Comparison of ENCODE assay signal across 8 mouse cellular contexts in genomic region chr8:70504291-70504716, GRCm38 (mm10). TPM values are rescaled to one million over a fixed set of nuclear protein-coding genes. Genes with fewer than 3 reads are reported as not detected.
DNase-seq lines count a peak whose midpoint lies in the region; ATAC-seq and TF ChIP-seq lines count a peak whose summit lies in the region.

No protein-coding gene starts in this region.

- peaks cover 12% of the 10 kb centered on the region; the same call in 1 of the 2 replicates for H3K27me3 ChIP-seq in forebrain, postnatal 0 days (ENCODE audit: insufficient read depth, low read length)
- H3K27me3 ChIP-seq in forebrain, embryonic 11.5 days (ENCODE audit: control insufficient read depth, insufficient read depth, low read length), result peaks cover 43% of the 10 kb centered on the region
- peaks cover 26% of the 10 kb centered on the region for H3K27me3 ChIP-seq in embryonic facial prominence, embryonic 13.5 days
- H3K27me3 ChIP-seq in hindbrain, embryonic 13.5 days, result peaks cover 51% of the 10 kb centered on the region
- H3K27me3 ChIP-seq in liver, postnatal 0 days (ENCODE audit: insufficient read depth, low read length), result peaks cover 28% of the 10 kb centered on the region

- peak overlapping the region; percentile 50 for H3K27ac ChIP-seq in forebrain, postnatal 0 days (ENCODE audit: low read depth, low read length)
- no peak overlapping the region for H3K27ac ChIP-seq in forebrain, embryonic 11.5 days (ENCODE audit: low read depth, low read length)
- H3K27ac ChIP-seq in embryonic facial prominence, embryonic 13.5 days, result peak overlapping the region; percentile 94
- no peak overlapping the region; the same call in 1 of the 2 replicates for H3K27ac ChIP-seq in hindbrain, embryonic 13.5 days
- H3K27ac ChIP-seq in liver, postnatal 0 days (ENCODE audit: low read depth), result no peak overlapping the region

- no peak for DNase-seq in forebrain, postnatal 0 days
- DNase-seq in forebrain, embryonic 11.5 days (ENCODE audit: low spot score), result no peak
- peak; percentile 97 for DNase-seq in MN1 (ENCODE audit: low spot score)
- DNase-seq in lung, adult 18-20 months, result peak; percentile 49 to 60
- DNase-seq in thymus, adult 18-20 months, result no peak
- DNase-seq in liver, postnatal 0 days, result no peak

- H3K4me1 ChIP-seq in forebrain, postnatal 0 days (ENCODE audit: insufficient read depth), result peaks cover 19% of the 10 kb centered on the region; the same call in 1 of the 2 replicates
- H3K4me1 ChIP-seq in forebrain, embryonic 11.5 days (replicated peaks; ENCODE audit: control insufficient read depth, insufficient read depth, low read length), result peaks cover 17% of the 10 kb centered on the region
- peaks cover 80% of the 10 kb centered on the region for H3K4me1 ChIP-seq in embryonic facial prominence, embryonic 13.5 days
- peaks cover 64% of the 10 kb centered on the region for H3K4me1 ChIP-seq in hindbrain, embryonic 13.5 days (replicated peaks)
- peaks cover 39% of the 10 kb centered on the region for H3K4me1 ChIP-seq in liver, postnatal 0 days (ENCODE audit: insufficient read depth)

- peaks cover 24% of the 10 kb centered on the region for H3K36me3 ChIP-seq in forebrain, postnatal 0 days (ENCODE audit: insufficient read depth)
- H3K36me3 ChIP-seq in forebrain, embryonic 11.5 days (ENCODE audit: control insufficient read depth, insufficient read depth, low read length), result peaks cover 7% of the 10 kb centered on the region; the same call in 1 of the 2 replicates
- peaks cover 37% of the 10 kb centered on the region for H3K36me3 ChIP-seq in embryonic facial prominence, embryonic 13.5 days
- peaks cover 32% of the 10 kb centered on the region for H3K36me3 ChIP-seq in hindbrain, embryonic 13.5 days
- H3K36me3 ChIP-seq in liver, postnatal 0 days (replicated peaks; ENCODE audit: insufficient read depth, low read length), result peaks cover 15% of the 10 kb centered on the region

- no peak for TF ChIP-seq EP300 in liver, postnatal 0 days (IDR thresholded peaks at IDR 0.05; ENCODE audit: low read depth)

- TF ChIP-seq CTCF in forebrain, postnatal 0 days (IDR thresholded peaks at IDR 0.05; ENCODE audit: low read depth), result no peak
- no peak for TF ChIP-seq CTCF in liver, postnatal 0 days (IDR thresholded peaks at IDR 0.05; ENCODE audit: low read depth)

- no peak overlapping the region for H3K4me2 ChIP-seq in forebrain, postnatal 0 days (ENCODE audit: low read depth)
- no peak overlapping the region for H3K4me2 ChIP-seq in forebrain, embryonic 11.5 days (ENCODE audit: low read depth, low read length, severe bottlenecking)
- H3K4me2 ChIP-seq in embryonic facial prominence, embryonic 13.5 days, result peak overlapping the region; percentile 73
- no peak overlapping the region for H3K4me2 ChIP-seq in hindbrain, embryonic 13.5 days
- no peak overlapping the region for H3K4me2 ChIP-seq in liver, postnatal 0 days (ENCODE audit: low read depth, low read length)

- no peaks in the 10 kb centered on the region for H3K9me3 ChIP-seq in forebrain, postnatal 0 days (ENCODE audit: low read length)
- no peaks in the 10 kb centered on the region for H3K9me3 ChIP-seq in forebrain, embryonic 11.5 days (ENCODE audit: control insufficient read depth, low read length)
- H3K9me3 ChIP-seq in embryonic facial prominence, embryonic 13.5 days, result no peaks in the 10 kb centered on the region
- H3K9me3 ChIP-seq in hindbrain, embryonic 13.5 days, result no peaks in the 10 kb centered on the region
- H3K9me3 ChIP-seq in liver, postnatal 0 days (ENCODE audit: low read length), result no peaks in the 10 kb centered on the region

- ATAC-seq in forebrain, postnatal 0 days, result no peak
- no peak for ATAC-seq in forebrain, embryonic 11.5 days (replicated peaks; ENCODE audit: low FRiP score)
- peak; percentile 41 for ATAC-seq in embryonic facial prominence, embryonic 13.5 days (ENCODE audit: insufficient number of reproducible peaks, insufficient read depth, low FRiP score, low TSS enrichment, low read depth)
- ATAC-seq in hindbrain, embryonic 13.5 days (ENCODE audit: low FRiP score), result no peak
- no peak for ATAC-seq in liver, postnatal 0 days

- 47% methylated on average over 16 of the region's 16 CpGs for WGBS in forebrain, postnatal 0 days
- WGBS in forebrain, embryonic 11.5 days, result 58% methylated on average over 16 of the region's 16 CpGs
- WGBS in embryonic facial prominence, embryonic 13.5 days, result 25% methylated on average over 16 of the region's 16 CpGs
- WGBS in hindbrain, embryonic 13.5 days, result 51% methylated on average over 16 of the region's 16 CpGs
- WGBS in liver, postnatal 0 days (ENCODE audit: insufficient replicate concordance), result 84% methylated on average over 16 of the region's 16 CpGs

- H3K4me3 ChIP-seq in forebrain, postnatal 0 days (ENCODE audit: low read depth, low read length), result no peak overlapping the region
- no peak overlapping the region for H3K4me3 ChIP-seq in forebrain, embryonic 11.5 days (ENCODE audit: low read depth, low read length)
- H3K4me3 ChIP-seq in embryonic facial prominence, embryonic 13.5 days, result peak overlapping the region; percentile 68
- no peak overlapping the region for H3K4me3 ChIP-seq in hindbrain, embryonic 13.5 days
- H3K4me3 ChIP-seq in liver, postnatal 0 days (ENCODE audit: low read depth, low read length), result no peak overlapping the region

- H3K9ac ChIP-seq in forebrain, postnatal 0 days, result no peak overlapping the region
- no peak overlapping the region for H3K9ac ChIP-seq in forebrain, embryonic 11.5 days (ENCODE audit: low read length)
- 0 out of 2 replicates have a peak overlapping the region, but pooled peaks have one; percentile 27 for H3K9ac ChIP-seq in embryonic facial prominence, embryonic 13.5 days
- H3K9ac ChIP-seq in hindbrain, embryonic 13.5 days, result peak overlapping the region; percentile 40
- H3K9ac ChIP-seq in liver, postnatal 0 days (replicated peaks), result no peak overlapping the region

RNA-seq across cellular contexts. Expression of gene Rex1bd, which starts 2.2 kb away (rescaled TPM):
- total RNA-seq in forebrain, postnatal 0 days (2014; rRNA removed), result 130 and 148 TPM in 2 replicates
- polyA plus RNA-seq in forebrain, postnatal 0 days (2015; fragmentation: Nextera tagmentation; extraction: Ambion mirVana), result 200 and 247 TPM in 2 replicates
- polyA plus RNA-seq in forebrain, embryonic 11.5 days (2014; fragmentation: Nextera tagmentation; extraction: Ambion mirVana), result 113 and 123 TPM in 2 replicates
- 169 and 178 TPM in 2 replicates for polyA plus RNA-seq in embryonic facial prominence, embryonic 13.5 days (2015; fragmentation: Nextera tagmentation; extraction: Ambion mirVana)
- 147 and 148 TPM in 2 replicates for polyA plus RNA-seq in hindbrain, embryonic 13.5 days (2015; fragmentation: Nextera tagmentation; extraction: Ambion mirVana)
- 49.3 and 52.3 TPM in 2 replicates for polyA plus RNA-seq in liver, postnatal 0 days (2015; fragmentation: Nextera tagmentation; extraction: Ambion mirVana)

RNA-seq across cellular contexts. Expression of gene Uba52, which starts 6.3 kb away (rescaled TPM):
- 459 and 595 TPM in 2 replicates for total RNA-seq in forebrain, postnatal 0 days (2014; rRNA removed)
- 808 and 1,035 TPM in 2 replicates for polyA plus RNA-seq in forebrain, postnatal 0 days (2015; fragmentation: Nextera tagmentation; extraction: Ambion mirVana)
- 715 TPM in 2 replicates for polyA plus RNA-seq in forebrain, embryonic 11.5 days (2014; fragmentation: Nextera tagmentation; extraction: Ambion mirVana)
- 987 and 1,032 TPM in 2 replicates for polyA plus RNA-seq in embryonic facial prominence, embryonic 13.5 days (2015; fragmentation: Nextera tagmentation; extraction: Ambion mirVana)
- polyA plus RNA-seq in hindbrain, embryonic 13.5 days (2015; fragmentation: Nextera tagmentation; extraction: Ambion mirVana), result 715 and 758 TPM in 2 replicates
- polyA plus RNA-seq in liver, postnatal 0 days (2015; fragmentation: Nextera tagmentation; extraction: Ambion mirVana), result 627 and 684 TPM in 2 replicates

RNA-seq across cellular contexts. Expression of gene Crlf1, which starts 11.3 kb away (rescaled TPM):
- total RNA-seq in forebrain, postnatal 0 days (2014; rRNA removed), result 6.5 and 20.9 TPM in 2 replicates
- polyA plus RNA-seq in forebrain, postnatal 0 days (2015; fragmentation: Nextera tagmentation; extraction: Ambion mirVana), result 24.6 and 34.5 TPM in 2 replicates
- 4.9 and 10.9 TPM in 2 replicates for polyA plus RNA-seq in forebrain, embryonic 11.5 days (2014; fragmentation: Nextera tagmentation; extraction: Ambion mirVana)
- 152 and 159 TPM in 2 replicates for polyA plus RNA-seq in embryonic facial prominence, embryonic 13.5 days (2015; fragmentation: Nextera tagmentation; extraction: Ambion mirVana)
- 2.2 and 2.9 TPM in 2 replicates for polyA plus RNA-seq in hindbrain, embryonic 13.5 days (2015; fragmentation: Nextera tagmentation; extraction: Ambion mirVana)
- polyA plus RNA-seq in liver, postnatal 0 days (2015; fragmentation: Nextera tagmentation; extraction: Ambion mirVana), result 0.07 and 0.38 TPM in 2 replicates

RNA-seq across cellular contexts. Expression of gene Tmem59l, which starts 17.1 kb away (rescaled TPM):
- total RNA-seq in forebrain, postnatal 0 days (2014; rRNA removed), result 96.0 and 115 TPM in 2 replicates
- polyA plus RNA-seq in forebrain, postnatal 0 days (2015; fragmentation: Nextera tagmentation; extraction: Ambion mirVana), result 147 and 150 TPM in 2 replicates
- 10.4 and 10.6 TPM in 2 replicates for polyA plus RNA-seq in forebrain, embryonic 11.5 days (2014; fragmentation: Nextera tagmentation; extraction: Ambion mirVana)
- polyA plus RNA-seq in embryonic facial prominence, embryonic 13.5 days (2015; fragmentation: Nextera tagmentation; extraction: Ambion mirVana), result 32.3 and 34.8 TPM in 2 replicates
- 78.5 and 78.8 TPM in 2 replicates for polyA plus RNA-seq in hindbrain, embryonic 13.5 days (2015; fragmentation: Nextera tagmentation; extraction: Ambion mirVana)
- polyA plus RNA-seq in liver, postnatal 0 days (2015; fragmentation: Nextera tagmentation; extraction: Ambion mirVana), result not detected in 2 replicates

RNA-seq across cellular contexts. Expression of gene Fkbp8, which starts 23.2 kb away (rescaled TPM):
- total RNA-seq in forebrain, postnatal 0 days (2014; rRNA removed), result 559 and 592 TPM in 2 replicates
- polyA plus RNA-seq in forebrain, postnatal 0 days (2015; fragmentation: Nextera tagmentation; extraction: Ambion mirVana), result 385 and 426 TPM in 2 replicates
- 268 and 290 TPM in 2 replicates for polyA plus RNA-seq in forebrain, embryonic 11.5 days (2014; fragmentation: Nextera tagmentation; extraction: Ambion mirVana)
- 297 and 306 TPM in 2 replicates for polyA plus RNA-seq in embryonic facial prominence, embryonic 13.5 days (2015; fragmentation: Nextera tagmentation; extraction: Ambion mirVana)
- 385 and 391 TPM in 2 replicates for polyA plus RNA-seq in hindbrain, embryonic 13.5 days (2015; fragmentation: Nextera tagmentation; extraction: Ambion mirVana)
- polyA plus RNA-seq in liver, postnatal 0 days (2015; fragmentation: Nextera tagmentation; extraction: Ambion mirVana), result 141 TPM in 2 replicates

Comparison
In these comparisons a context has a peak if more than half of its experiments do, and no peak if none do; other contexts are left out.
1. H3K27ac ChIP-seq: peak in forebrain, postnatal 0 days (single experiment) and embryonic facial prominence, embryonic 13.5 days (single experiment); none in forebrain, embryonic 11.5 days (single experiment), hindbrain, embryonic 13.5 days (single experiment) and liver, postnatal 0 days (single experiment).
2. DNase-seq: peak in MN1 (single experiment) and lung, adult 18-20 months (2 of 2); none in forebrain, postnatal 0 days (single experiment), forebrain, embryonic 11.5 days (single experiment), thymus, adult 18-20 months (0 of 2) and liver, postnatal 0 days (single experiment).
3. H3K9ac ChIP-seq: peak in embryonic facial prominence, embryonic 13.5 days (single experiment) and hindbrain, embryonic 13.5 days (single experiment); none in forebrain, postnatal 0 days (single experiment), forebrain, embryonic 11.5 days (single experiment) and liver, postnatal 0 days (single experiment).